Mouse (Mus musculus): Measurements from ENCODE around the gene Grasp. TPM values are rescaled to one million over a fixed set of nuclear protein-coding genes. Genes with fewer than 3 reads are reported as not detected.

Gene Grasp
- 1 to 10 TPM; 5.5 to 5.7 TPM for total RNA-seq (2023)

DNA sequence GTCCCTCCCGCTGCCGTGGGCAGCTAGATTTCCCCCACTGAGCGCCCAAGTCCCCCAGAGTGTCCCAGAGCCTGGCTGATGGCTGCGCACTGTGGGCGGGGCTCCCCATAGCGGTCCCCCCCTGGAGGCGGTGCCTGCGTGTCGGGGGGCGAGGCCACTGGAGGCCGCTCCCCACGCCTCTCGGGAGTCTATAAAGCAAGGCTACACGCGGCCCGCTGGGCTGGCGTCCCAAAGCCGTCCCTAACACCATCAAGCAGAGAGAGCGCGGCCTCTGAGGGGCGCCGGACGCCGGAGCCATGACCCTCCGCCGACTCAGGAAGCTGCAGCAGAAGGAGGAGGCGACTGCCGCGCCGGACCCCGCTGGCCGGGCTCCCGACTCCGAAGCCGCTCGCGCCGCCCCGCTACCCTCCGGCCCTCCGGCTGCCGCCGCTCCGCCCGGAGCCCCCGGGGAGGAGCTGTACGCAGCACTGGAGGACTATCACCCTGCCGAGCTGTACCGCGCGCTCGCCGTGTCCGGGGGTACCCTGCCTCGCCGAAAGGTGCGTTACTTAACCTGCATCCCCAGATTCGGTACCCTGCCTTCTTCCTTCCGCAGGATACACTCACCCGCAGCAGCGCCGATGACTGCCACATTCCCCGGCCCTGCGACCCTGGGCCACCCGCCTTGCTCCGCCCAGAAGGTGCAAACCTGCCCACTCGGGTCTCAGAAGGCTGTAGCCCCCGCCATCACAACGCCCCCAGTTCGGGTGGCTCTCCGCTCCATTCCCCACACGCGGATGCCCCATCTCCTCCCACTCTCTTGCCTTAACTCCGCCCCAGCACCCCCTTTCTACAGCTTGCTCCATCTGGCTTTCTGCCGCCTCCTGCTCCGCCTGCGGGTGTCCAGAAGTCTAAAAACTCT lies at the start of gene Grasp:
Gene Grasp (plus strand): TSS at position 183 of the 901 bp plus-strand sequence.

DNA sequence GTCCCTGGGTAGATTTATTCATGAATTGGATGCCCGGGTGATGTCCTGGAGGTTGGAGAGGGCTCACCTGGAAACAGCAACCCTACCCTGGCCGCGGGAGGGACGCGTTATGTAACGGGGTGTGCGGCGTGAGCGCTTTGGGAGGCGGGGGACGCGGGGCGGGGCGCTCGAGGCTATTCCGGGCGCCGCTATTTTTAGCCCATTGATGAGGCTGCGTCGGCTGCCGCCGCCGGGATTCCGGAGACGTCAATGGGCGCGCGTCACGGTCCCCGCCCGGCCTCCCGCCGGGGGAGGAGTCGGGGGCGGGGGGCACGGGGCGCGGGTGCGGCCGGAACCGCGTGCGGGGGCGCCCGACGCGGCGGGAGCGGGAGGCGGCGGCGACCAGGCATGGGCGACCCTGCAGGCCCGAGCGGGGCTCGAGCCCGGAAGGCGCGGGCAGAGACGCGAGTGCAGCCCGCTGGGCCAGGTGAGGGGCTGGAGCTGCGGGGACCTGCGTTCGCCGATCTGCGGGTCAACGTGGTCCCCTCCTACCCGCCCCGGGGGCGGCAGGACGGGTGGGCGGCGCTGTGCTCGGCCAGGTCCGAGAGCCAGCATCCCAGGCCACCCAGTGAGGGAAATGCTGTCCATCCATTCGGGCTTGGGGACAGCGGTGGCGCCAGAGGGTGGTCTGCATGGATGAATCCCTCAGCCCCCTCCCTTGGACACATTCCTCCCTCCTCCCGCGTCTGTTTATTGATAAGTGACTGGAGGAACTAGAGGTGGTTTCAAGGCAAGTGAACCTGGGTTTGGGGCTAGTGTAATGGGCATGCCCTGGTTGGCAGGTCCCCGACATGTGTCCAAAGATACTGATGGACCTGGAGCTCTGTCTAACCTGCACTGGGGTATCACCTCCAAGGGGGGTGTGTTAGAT lies 30.2 kb downstream of the Grasp start, which contains the start of gene Nr4a1:
Gene Nr4a1 (plus strand): TSS at position 384 of the 910 bp plus-strand sequence.

Other genes with a start within 250 kb of the Grasp start
- gene Gm47841, start 176.8 kb upstream of the Grasp start, total RNA-seq (2023), result not detected
- not detected for gene Fignl2, start 145.6 kb upstream of the Grasp start, total RNA-seq (2023)
- not detected for gene Ankrd33, start 108.4 kb upstream of the Grasp start, total RNA-seq (2023)
- 10 to 100 TPM; 14.5 to 18.4 TPM for gene Acvrl1, start 95.7 kb upstream of the Grasp start, total RNA-seq (2023)
- gene Acvr1b, start 50.1 kb upstream of the Grasp start, total RNA-seq (2023), result 10 to 100 TPM; 35.1 TPM
- gene Nr4a1, start 30.1 kb downstream of the Grasp start, total RNA-seq (2023), result 10 to 100 TPM; 69.2 to 71.1 TPM
- gene Atg101, start 60.1 kb downstream of the Grasp start, total RNA-seq (2023), result 10 to 100 TPM; 54.3 to 69.0 TPM
- gene 6030408B16Rik, start 69.0 kb downstream of the Grasp start, total RNA-seq (2023), result 1 to 10 TPM in 1 of 2 experiments, under 1 TPM in 1; 0.50 to 1.1 TPM
- gene Krt80, start 146.0 kb downstream of the Grasp start, total RNA-seq (2023), result not detected
- gene Krt7, start 186.9 kb downstream of the Grasp start, total RNA-seq (2023), result not detected
- not detected for gene Krt87, start 214.6 kb downstream of the Grasp start, total RNA-seq (2023)
- not detected for gene Krt88, start 223.6 kb downstream of the Grasp start, total RNA-seq (2023)
- not detected for gene Krt81, start 239.6 kb downstream of the Grasp start, total RNA-seq (2023)
- not detected for gene Krt86, start 249.3 kb downstream of the Grasp start, total RNA-seq (2023)

Measured in T-cell, adult 66 days (primary cell).